Mouse (Mus musculus) embryonic fibroblast, embryonic 13.5 days (primary cell): ENCODE data around the gene Dyrk1b.

Source experiments
- CTCF ChIP-seq: IDR thresholded peaks from 2 replicates; pipeline ENCODE4 v1.5.1; 2011; ENCODE audit warnings: mild to moderate bottlenecking, control low read depth, low read length, moderate library complexity, borderline replicate concordance; ENCODE audit not compliant: insufficient read depth
- POLR2A ChIP-seq: IDR thresholded peaks from 2 replicates; pipeline ENCODE4 v1.6.1; 2011; ENCODE audit warnings: low read depth, mild to moderate bottlenecking, control low read depth, low read length, moderate library complexity

DNA sequence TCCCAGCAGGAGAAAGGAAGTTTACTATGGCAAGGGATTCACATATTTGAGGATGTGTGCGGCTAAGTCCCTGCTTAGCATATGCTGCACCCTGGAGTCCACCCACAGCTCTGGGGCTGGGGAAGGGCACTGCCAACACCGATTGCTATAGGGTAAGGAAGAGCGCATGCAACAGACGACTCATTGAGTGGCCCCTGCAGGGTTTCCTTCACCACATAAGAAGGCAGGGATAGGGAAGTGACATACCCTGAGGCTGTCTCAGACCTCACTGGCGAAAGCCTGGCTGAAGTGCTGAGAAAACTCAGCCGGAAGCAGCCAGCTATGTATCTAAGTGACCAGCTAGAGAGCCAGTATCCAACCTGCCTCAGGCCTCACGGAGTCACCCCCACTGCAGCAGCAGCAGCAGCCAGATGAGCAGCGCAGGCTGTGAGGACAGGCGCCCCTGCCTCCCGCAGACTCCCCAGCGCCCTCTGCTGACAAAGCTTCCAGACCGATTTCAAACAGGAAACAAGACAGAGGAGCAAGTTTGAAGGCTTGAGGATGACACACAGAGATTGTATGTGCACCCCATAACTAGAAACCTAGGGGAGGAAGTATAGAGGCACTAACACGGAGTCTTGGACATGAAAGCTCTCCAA, 27.6 kb upstream of the Dyrk1b start:
- TF ChIP-seq POLR2A, result no peak
- peak; percentile 30; the same call in 1 of the 2 replicates for TF ChIP-seq CTCF
